Mouse (Mus musculus) ES-Bruce4 (cell line): ENCODE measurements around the gene Cdc14a. TPM values are rescaled to one million over a fixed set of nuclear protein-coding genes. Genes with fewer than 3 reads are reported as not detected.

Experiments
- H3K27ac ChIP-seq: 2 replicates; pipeline ENCODE4 v1.5.1; 2012; ENCODE audit warnings: low read length, inconsistent platforms; ENCODE audit not compliant: insufficient read depth
- H3K27me3 ChIP-seq: 2 replicates; pipeline ENCODE4 v1.6.1; 2012; ENCODE audit warnings: mild to moderate bottlenecking, low read length, inconsistent platforms; ENCODE audit not compliant: control insufficient read depth, poor library complexity, insufficient read depth, severe bottlenecking
- H3K36me3 ChIP-seq: 2 replicates; pipeline ENCODE4 v1.6.1; 2012; ENCODE audit warnings: inconsistent platforms, mild to moderate bottlenecking, low read length, moderate library complexity; ENCODE audit not compliant: control insufficient read depth, poor library complexity, insufficient read depth, severe bottlenecking
- H3K4me1 ChIP-seq: one replicate; pipeline ENCODE4 v1.8.1; 2011; ENCODE audit warnings: low read length; ENCODE audit not compliant: control insufficient read depth, insufficient read depth
- H3K4me3 ChIP-seq: 2 replicates; pipeline ENCODE4 v1.5.1; 2011; ENCODE audit warnings: low read depth, mild to moderate bottlenecking, low read length
- H3K9ac ChIP-seq: 2 replicates; pipeline ENCODE4 v1.6.1; 2012; ENCODE audit warnings: low read depth, mild to moderate bottlenecking, inconsistent platforms; ENCODE audit not compliant: poor library complexity, severe bottlenecking
- H3K9me3 ChIP-seq: replicated peaks from 2 replicates; pipeline ENCODE4 v1.6.1; 2012; ENCODE audit warnings: mild to moderate bottlenecking, low read length, inconsistent platforms; ENCODE audit not compliant: control insufficient read depth, poor library complexity, insufficient read depth, severe bottlenecking
- CTCF ChIP-seq: IDR thresholded peaks from one replicate; pipeline ENCODE4 v1.8.1; 2011; ENCODE audit warnings: low read depth, low read length
- EP300 ChIP-seq: IDR thresholded peaks from 2 replicates; pipeline ENCODE4 v1.6.1; 2011; ENCODE audit warnings: low read depth, low read length; ENCODE audit not compliant: insufficient read depth
- POLR2A ChIP-seq: IDR thresholded peaks from one replicate; pipeline ENCODE4 v1.8.1; 2011; ENCODE audit warnings: low read length; ENCODE audit not compliant: insufficient read depth
- polyA plus RNA-seq: library from polyadenylated mRNA; stranded (reverse); fragments of >200 nt; gene quantifications from 2 replicates; pipeline ENCODE4 v1.2.4, GENCODE M21; 2011; ENCODE audit warnings: low read depth; ENCODE audit not compliant: missing spikeins, insufficient read depth, insufficient read length

The Cdc14a gene
- polyA plus RNA-seq, 1 experiment, result 3.6 TPM

DNA sequence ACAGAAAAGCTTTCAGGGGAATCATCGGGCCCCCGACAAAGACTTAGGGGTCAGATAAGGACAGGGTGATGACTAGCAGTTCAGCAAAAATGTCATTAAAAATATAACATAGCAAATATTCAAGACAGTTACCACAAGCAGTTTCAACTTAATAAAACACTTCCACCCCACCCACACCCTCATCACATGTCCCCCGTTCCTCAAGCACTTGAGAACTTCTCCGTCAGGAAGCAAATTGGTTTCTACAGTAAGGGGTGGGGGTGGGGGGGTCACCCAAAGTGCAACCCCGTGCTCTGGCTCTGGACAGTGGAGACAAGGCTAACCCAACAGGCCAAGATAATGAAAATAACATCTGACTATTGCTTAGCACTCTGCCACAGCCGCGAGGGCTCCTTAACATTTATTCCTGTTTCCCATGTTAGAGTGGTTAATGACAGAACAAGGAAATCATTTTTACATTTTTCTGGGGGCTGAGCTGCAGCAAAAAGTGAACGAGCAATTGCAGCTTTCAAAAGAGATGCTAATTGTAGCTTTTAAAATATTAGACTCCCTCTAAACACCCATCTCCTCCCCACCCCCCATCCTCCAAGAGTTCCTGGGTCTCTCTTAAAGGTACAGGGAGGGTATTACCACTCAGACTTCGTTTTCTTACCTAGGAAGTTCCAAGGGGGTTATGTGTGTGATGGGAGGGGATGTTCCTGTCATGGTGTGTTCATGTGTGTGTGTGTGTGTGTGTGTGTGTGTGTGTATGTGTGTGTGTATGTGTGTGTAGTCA lies 133.6 kb downstream of the Cdc14a start:
- H3K4me1 ChIP-seq, result no peaks in the 10 kb centered on the region
- H3K27ac ChIP-seq, result no peak overlapping the region
- no peaks in the 10 kb centered on the region for H3K27me3 ChIP-seq
- H3K9ac ChIP-seq, result no peak overlapping the region
- H3K36me3 ChIP-seq, result no peaks in the 10 kb centered on the region
- H3K4me3 ChIP-seq, result no peak overlapping the region
- H3K9me3 ChIP-seq, result no peaks in the 10 kb centered on the region
- TF ChIP-seq POLR2A, result no peak
- no peak for TF ChIP-seq EP300
- no peak for TF ChIP-seq CTCF

DNA sequence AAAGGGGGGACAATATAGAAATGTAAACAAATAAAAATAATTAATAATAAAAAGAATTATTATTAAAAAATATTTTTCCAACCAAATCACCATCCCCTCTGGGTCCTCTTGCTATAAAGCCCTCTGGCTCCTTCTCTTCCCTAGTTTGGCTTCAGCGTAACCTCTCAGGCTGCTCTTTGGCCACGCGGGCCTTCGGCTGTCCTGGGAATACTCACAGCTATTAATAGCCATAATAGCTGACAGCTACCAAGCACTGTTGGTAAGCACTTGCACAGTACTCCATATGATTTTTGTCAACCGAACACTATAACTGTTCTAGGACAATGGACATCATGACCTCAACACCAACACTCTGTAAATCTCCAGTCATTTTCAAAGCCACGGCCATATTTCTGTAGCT lies 135.0 kb downstream of the Cdc14a start:
- peaks cover 1% of the 10 kb centered on the region for H3K4me1 ChIP-seq
- H3K9ac ChIP-seq, result no peak overlapping the region
- H3K4me3 ChIP-seq, result no peak overlapping the region
- H3K27ac ChIP-seq, result no peak overlapping the region
- no peaks in the 10 kb centered on the region for H3K27me3 ChIP-seq
- TF ChIP-seq CTCF, result no peak
- TF ChIP-seq POLR2A, result no peak
- no peak for TF ChIP-seq EP300
- no peaks in the 10 kb centered on the region for H3K9me3 ChIP-seq
- no peaks in the 10 kb centered on the region for H3K36me3 ChIP-seq

DNA sequence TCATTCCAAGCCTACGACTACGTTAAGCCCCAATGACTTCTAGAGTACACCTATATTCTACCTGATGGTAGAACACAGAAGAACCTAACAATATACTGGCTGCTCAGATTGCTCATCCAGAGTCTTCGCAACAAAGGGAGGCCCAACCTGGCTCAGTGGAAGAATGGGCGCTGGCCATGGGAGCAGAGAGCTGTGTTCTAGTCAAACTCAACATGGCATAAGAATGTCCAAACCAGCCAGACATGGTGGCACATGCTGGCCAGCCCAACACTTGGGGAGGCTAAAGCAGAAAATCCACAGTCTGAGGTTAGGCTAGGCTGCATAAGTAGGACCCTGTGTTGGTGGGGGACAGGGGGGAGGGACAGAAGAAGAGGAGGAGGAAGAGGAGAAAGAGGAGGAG lies 139.1 kb downstream of the Cdc14a start:
- no peak for TF ChIP-seq CTCF
- TF ChIP-seq POLR2A, result no peak
- TF ChIP-seq EP300, result no peak
- Histone ChIP-seq H3K9ac (no peak overlapping the region), H3K27me3 (no peaks in the 10 kb centered on the region), H3K27ac (no peak overlapping the region), H3K36me3 (no peaks in the 10 kb centered on the region), H3K4me1 (peaks cover 1% of the 10 kb centered on the region), H3K4me3 (no peak overlapping the region), H3K9me3 (no peaks in the 10 kb centered on the region)

DNA sequence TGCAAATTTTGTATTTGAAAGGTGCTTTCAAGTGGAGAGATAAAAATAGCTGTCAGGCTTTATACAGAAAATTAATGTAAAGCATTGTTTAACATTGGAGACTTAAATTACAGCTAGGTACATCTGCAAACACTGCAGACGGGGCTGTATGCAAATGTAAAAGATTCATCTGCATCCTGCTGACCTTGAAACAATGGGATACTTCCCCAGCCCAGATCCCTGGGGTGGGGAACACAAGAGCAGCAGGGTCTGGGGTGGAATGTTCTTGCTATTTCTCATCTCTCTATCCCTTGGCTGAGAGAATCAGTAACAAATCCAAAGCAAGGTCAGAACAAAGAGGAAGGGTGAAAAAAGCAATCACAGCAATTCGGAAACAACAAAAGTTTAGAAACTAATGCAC lies 139.8 kb downstream of the Cdc14a start:
- Histone ChIP-seq H3K36me3 (no peaks in the 10 kb centered on the region), H3K27ac (no peak overlapping the region), H3K4me3 (no peak overlapping the region), H3K4me1 (peaks cover 1% of the 10 kb centered on the region), H3K9me3 (no peaks in the 10 kb centered on the region), H3K27me3 (no peaks in the 10 kb centered on the region), H3K9ac (no peak overlapping the region)
- TF ChIP-seq EP300, result no peak
- TF ChIP-seq POLR2A, result no peak
- TF ChIP-seq CTCF, result no peak

- no peak for TF ChIP-seq POLR2A
- TF ChIP-seq EP300, result no peak
- no peak for TF ChIP-seq CTCF
- H3K9me3 ChIP-seq, result no peaks in the 10 kb centered on the region
- peaks cover 1% of the 10 kb centered on the region for H3K4me1 ChIP-seq
- no peak overlapping the region for H3K27ac ChIP-seq
- no peaks in the 10 kb centered on the region for H3K36me3 ChIP-seq
- H3K4me3 ChIP-seq, result no peak overlapping the region
- no peaks in the 10 kb centered on the region for H3K27me3 ChIP-seq
- H3K9ac ChIP-seq, result no peak overlapping the region
Measured at GRCm38 (mm10) chr3:116281663-116282062, 142.2 kb downstream of the Cdc14a start.

DNA sequence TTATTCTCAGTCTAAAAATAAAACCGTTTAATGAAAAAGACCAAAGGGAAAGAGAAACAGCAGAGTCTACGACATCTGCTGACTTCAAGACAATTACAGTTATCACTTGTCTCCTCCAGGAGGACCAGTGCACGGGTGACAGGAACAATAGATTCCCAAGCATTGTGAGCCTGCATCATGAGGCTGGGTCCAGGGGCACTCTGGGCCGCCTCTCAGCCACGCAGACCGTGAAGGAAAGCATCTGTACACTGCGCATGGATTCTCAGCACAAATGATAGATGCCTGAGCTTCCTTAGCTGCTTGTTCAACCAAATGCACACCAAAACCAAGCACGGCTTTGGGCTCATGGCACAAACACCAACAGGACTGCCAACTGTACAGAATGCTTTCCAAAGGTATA lies 146.7 kb downstream of the Cdc14a start:
- no peaks in the 10 kb centered on the region for H3K4me1 ChIP-seq
- no peaks in the 10 kb centered on the region for H3K36me3 ChIP-seq
- no peaks in the 10 kb centered on the region for H3K9me3 ChIP-seq
- no peak for TF ChIP-seq EP300
- TF ChIP-seq POLR2A, result no peak
- TF ChIP-seq CTCF, result no peak
- no peaks in the 10 kb centered on the region for H3K27me3 ChIP-seq
- no peak overlapping the region for H3K9ac ChIP-seq
- no peak overlapping the region for H3K4me3 ChIP-seq
- no peak overlapping the region for H3K27ac ChIP-seq
